8 mouse cellular contexts compared by ENCODE assay signal in genomic region chr5:81021331-81021863, GRCm38 (mm10). TPM values are rescaled to one million over a fixed set of nuclear protein-coding genes. Genes with fewer than 3 reads are reported as not detected.
DNase-seq lines count a peak whose midpoint lies in the region; ATAC-seq and TF ChIP-seq lines count a peak whose summit lies in the region.

No protein-coding gene starts in this region.

- peak overlapping the region; percentile 97 for H3K27ac ChIP-seq in embryonic facial prominence, embryonic 12.5 days
- no peak overlapping the region for H3K27ac ChIP-seq in heart, embryonic 12.5 days (ENCODE audit: poor library complexity, severe bottlenecking)
- H3K27ac ChIP-seq in liver, embryonic 15.5 days (replicated peaks) = no peak overlapping the region
- H3K27ac ChIP-seq in neural tube, embryonic 12.5 days = peak overlapping the region; percentile 98
- no peak overlapping the region for H3K27ac ChIP-seq in thymus, adult 2 months (ENCODE audit: control insufficient read depth, insufficient read depth, low read length)

- H3K4me1 ChIP-seq in embryonic facial prominence, embryonic 12.5 days = peaks cover 7% of the 10 kb centered on the region; the same call in 1 of the 2 replicates
- peaks cover 27% of the 10 kb centered on the region for H3K4me1 ChIP-seq in heart, embryonic 12.5 days (replicated peaks)
- H3K4me1 ChIP-seq in liver, embryonic 15.5 days (replicated peaks) = no peaks in the 10 kb centered on the region
- peaks cover 15% of the 10 kb centered on the region for H3K4me1 ChIP-seq in neural tube, embryonic 12.5 days
- H3K4me1 ChIP-seq in thymus, adult 2 months (replicated peaks; ENCODE audit: control insufficient read depth, insufficient read depth, low read length) = no peaks in the 10 kb centered on the region

- no peak for ATAC-seq in embryonic facial prominence, embryonic 12.5 days (ENCODE audit: insufficient number of reproducible peaks, insufficient read depth, low FRiP score, low TSS enrichment)
- ATAC-seq in heart, embryonic 12.5 days (ENCODE audit: insufficient number of reproducible peaks, low FRiP score) = no peak; the same call in 1 of the 2 replicates
- ATAC-seq in liver, embryonic 15.5 days (ENCODE audit: insufficient read depth) = 0 out of 2 replicates have a peak, but pooled peaks have one; percentile 25
- peak; percentile 5; the same call in 1 of the 2 replicates for ATAC-seq in neural tube, embryonic 12.5 days (ENCODE audit: low FRiP score, low read depth)

- no peaks in the 10 kb centered on the region for H3K9me3 ChIP-seq in embryonic facial prominence, embryonic 12.5 days
- H3K9me3 ChIP-seq in heart, embryonic 12.5 days (replicated peaks) = no peaks in the 10 kb centered on the region
- H3K9me3 ChIP-seq in liver, embryonic 15.5 days (replicated peaks) = no peaks in the 10 kb centered on the region
- H3K9me3 ChIP-seq in neural tube, embryonic 12.5 days = no peaks in the 10 kb centered on the region

- no peak for TF ChIP-seq CTCF in thymus, adult 2 months (IDR thresholded peaks at IDR 0.05; ENCODE audit: borderline replicate concordance, control insufficient read depth, extremely low read depth, insufficient read depth, low read length, poor library complexity)

- H3K4me2 ChIP-seq in embryonic facial prominence, embryonic 12.5 days (replicated peaks) = peak overlapping the region; percentile 94
- H3K4me2 ChIP-seq in heart, embryonic 12.5 days = peak overlapping the region; percentile 97
- H3K4me2 ChIP-seq in liver, embryonic 15.5 days = peak overlapping the region; percentile 65
- H3K4me2 ChIP-seq in neural tube, embryonic 12.5 days (replicated peaks) = peak overlapping the region; percentile 96

- no peaks in the 10 kb centered on the region for H3K27me3 ChIP-seq in embryonic facial prominence, embryonic 12.5 days
- H3K27me3 ChIP-seq in heart, embryonic 12.5 days (replicated peaks) = peaks cover 6% of the 10 kb centered on the region; the same call in 1 of the 2 replicates
- H3K27me3 ChIP-seq in liver, embryonic 15.5 days = peaks cover 68% of the 10 kb centered on the region
- no peaks in the 10 kb centered on the region for H3K27me3 ChIP-seq in neural tube, embryonic 12.5 days (replicated peaks)
- H3K27me3 ChIP-seq in thymus, adult 2 months (ENCODE audit: control insufficient read depth, insufficient read depth, low read length) = no peaks in the 10 kb centered on the region; the same call in 1 of the 2 replicates

- H3K9ac ChIP-seq in embryonic facial prominence, embryonic 12.5 days = peak overlapping the region; percentile 84
- peak overlapping the region; percentile 79 for H3K9ac ChIP-seq in heart, embryonic 12.5 days
- H3K9ac ChIP-seq in liver, embryonic 15.5 days = no peak overlapping the region
- H3K9ac ChIP-seq in neural tube, embryonic 12.5 days = peak overlapping the region; percentile 95

- no peaks in the 10 kb centered on the region for H3K36me3 ChIP-seq in embryonic facial prominence, embryonic 12.5 days
- no peaks in the 10 kb centered on the region for H3K36me3 ChIP-seq in heart, embryonic 12.5 days
- H3K36me3 ChIP-seq in liver, embryonic 15.5 days (replicated peaks) = no peaks in the 10 kb centered on the region
- no peaks in the 10 kb centered on the region for H3K36me3 ChIP-seq in neural tube, embryonic 12.5 days
- no peaks in the 10 kb centered on the region for H3K36me3 ChIP-seq in thymus, adult 2 months (ENCODE audit: control insufficient read depth, insufficient read depth, low read length)

- peak; percentile 6 for DNase-seq in kidney, adult 18-20 months
- DNase-seq in kidney, adult 9 months = no peak
- DNase-seq in kidney, postnatal 25 days = peak; percentile 6 to 37
- no peak for DNase-seq in thymus, adult 2 months

- under 1% methylated on average over 39 of the region's 39 CpGs for WGBS in embryonic facial prominence, embryonic 12.5 days
- WGBS in heart, embryonic 12.5 days = 1% methylated on average over 39 of the region's 39 CpGs
- 2% methylated on average over 39 of the region's 39 CpGs for WGBS in liver, embryonic 15.5 days (ENCODE audit: insufficient replicate concordance)
- under 1% methylated on average over 39 of the region's 39 CpGs for WGBS in neural tube, embryonic 12.5 days
- WGBS in thymus, adult 2 months = 4% methylated on average over 39 of the region's 39 CpGs

- TF ChIP-seq POLR2A in thymus, adult 2 months (IDR thresholded peaks at IDR 0.05; ENCODE audit: control insufficient read depth, extremely low read depth, insufficient read depth, low read length, poor library complexity) = no peak

- H3K4me3 ChIP-seq in embryonic facial prominence, embryonic 12.5 days = peak overlapping the region; percentile 84
- H3K4me3 ChIP-seq in heart, embryonic 12.5 days = peak overlapping the region; percentile 77
- peak overlapping the region; percentile 51 for H3K4me3 ChIP-seq in liver, embryonic 15.5 days (replicated peaks)
- peak overlapping the region; percentile 82 for H3K4me3 ChIP-seq in neural tube, embryonic 12.5 days
- no peak overlapping the region for H3K4me3 ChIP-seq in thymus, adult 2 months (ENCODE audit: control insufficient read depth, insufficient read depth, low read length)

RNA-seq across cellular contexts. Expression of gene Adgrl3, which starts 1.5 kb away (rescaled TPM):
- polyA plus RNA-seq in embryonic facial prominence, embryonic 12.5 days (2016; fragmentation: Nextera tagmentation; extraction: Ambion mirVana) = 45.5 and 48.7 TPM in 2 replicates
- 9.2 and 13.2 TPM in 2 replicates for polyA plus RNA-seq in heart, embryonic 12.5 days (2016; fragmentation: Nextera tagmentation; extraction: Ambion mirVana)
- polyA plus RNA-seq in liver, embryonic 15.5 days (2015; fragmentation: Nextera tagmentation; extraction: Ambion mirVana) = 0.56 and 0.84 TPM in 2 replicates
- polyA plus RNA-seq in neural tube, embryonic 12.5 days (2016; fragmentation: Nextera tagmentation; extraction: Ambion mirVana) = 38.2 and 40.0 TPM in 2 replicates
- 0.59 and 0.62 TPM in 2 replicates for polyA plus RNA-seq in thymus, adult 2 months (2012; rRNA removed)

Comparison
In these comparisons a context has a peak if more than half of its experiments do, and no peak if none do; other contexts are left out.
1. DNase-seq: peak in kidney, adult 18-20 months (single experiment) and kidney, postnatal 25 days (2 of 2); none in kidney, adult 9 months (single experiment) and thymus, adult 2 months (single experiment).
2. ATAC-seq: peak in liver, embryonic 15.5 days (single experiment) and neural tube, embryonic 12.5 days (single experiment); none in embryonic facial prominence, embryonic 12.5 days (single experiment) and heart, embryonic 12.5 days (single experiment).
3. H3K27ac ChIP-seq: peak in embryonic facial prominence, embryonic 12.5 days (single experiment) and neural tube, embryonic 12.5 days (single experiment); none in heart, embryonic 12.5 days (single experiment), liver, embryonic 15.5 days (single experiment) and thymus, adult 2 months (single experiment).
4. Peak in every context shown above with its lines, with median percentiles within 50 percentile points of each other: H3K4me2 ChIP-seq.